Mouse (Mus musculus): Measurements from ENCODE around the gene Ric8b. TPM values are rescaled to one million over a fixed set of nuclear protein-coding genes. Genes with fewer than 3 reads are reported as not detected.
A peak's percentile ranks its signal among the peaks of the same experiment; 100 is the strongest.

Gene Ric8b
- total RNA-seq, 2 experiments from 2014 or later: 40.9 to 42.2 TPM

DNA sequence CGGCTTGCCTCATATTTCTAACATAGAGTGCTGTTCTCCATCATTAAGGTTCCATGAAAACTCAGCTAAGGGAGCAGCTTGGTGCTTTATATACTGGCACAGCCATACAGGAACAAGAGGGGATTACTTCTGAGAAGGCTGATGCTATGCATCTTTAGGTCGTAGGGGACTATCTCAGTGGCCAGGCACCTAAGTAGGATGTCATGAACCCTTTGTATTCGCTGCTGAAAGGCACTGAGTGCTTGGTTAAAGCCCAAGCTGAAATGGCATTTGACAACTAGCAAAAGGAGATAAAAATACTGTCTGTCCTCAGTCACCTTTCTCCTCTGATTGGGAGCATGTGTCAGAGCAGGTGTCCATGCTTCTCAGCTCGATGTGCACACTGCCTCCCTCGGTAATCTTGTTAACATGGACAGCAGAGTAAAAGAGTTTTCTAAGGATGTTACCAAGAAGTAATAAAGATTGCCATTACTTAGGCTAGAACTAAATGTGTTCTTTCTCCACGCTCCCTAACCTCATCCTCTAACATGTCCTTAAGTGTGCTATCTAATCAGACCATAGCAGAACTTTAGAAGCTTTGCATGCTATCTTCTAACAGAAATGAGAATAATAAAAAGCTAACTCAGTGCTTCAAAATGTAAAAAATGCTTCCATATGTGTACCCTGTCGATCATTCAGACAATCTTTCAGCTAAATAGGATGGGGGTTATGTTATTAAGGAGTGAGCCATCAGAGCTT lies 89.3 kb downstream of the Ric8b start:
- no peak for TF ChIP-seq CTCF (conservative IDR thresholded peaks at IDR 0.05)
- Histone ChIP-seq H3K27ac (no peak overlapping the region), H3K4me3 (no peak overlapping the region)
- DNase-seq (ENCODE audit: low spot score in 2 of 2): no peak

DNA sequence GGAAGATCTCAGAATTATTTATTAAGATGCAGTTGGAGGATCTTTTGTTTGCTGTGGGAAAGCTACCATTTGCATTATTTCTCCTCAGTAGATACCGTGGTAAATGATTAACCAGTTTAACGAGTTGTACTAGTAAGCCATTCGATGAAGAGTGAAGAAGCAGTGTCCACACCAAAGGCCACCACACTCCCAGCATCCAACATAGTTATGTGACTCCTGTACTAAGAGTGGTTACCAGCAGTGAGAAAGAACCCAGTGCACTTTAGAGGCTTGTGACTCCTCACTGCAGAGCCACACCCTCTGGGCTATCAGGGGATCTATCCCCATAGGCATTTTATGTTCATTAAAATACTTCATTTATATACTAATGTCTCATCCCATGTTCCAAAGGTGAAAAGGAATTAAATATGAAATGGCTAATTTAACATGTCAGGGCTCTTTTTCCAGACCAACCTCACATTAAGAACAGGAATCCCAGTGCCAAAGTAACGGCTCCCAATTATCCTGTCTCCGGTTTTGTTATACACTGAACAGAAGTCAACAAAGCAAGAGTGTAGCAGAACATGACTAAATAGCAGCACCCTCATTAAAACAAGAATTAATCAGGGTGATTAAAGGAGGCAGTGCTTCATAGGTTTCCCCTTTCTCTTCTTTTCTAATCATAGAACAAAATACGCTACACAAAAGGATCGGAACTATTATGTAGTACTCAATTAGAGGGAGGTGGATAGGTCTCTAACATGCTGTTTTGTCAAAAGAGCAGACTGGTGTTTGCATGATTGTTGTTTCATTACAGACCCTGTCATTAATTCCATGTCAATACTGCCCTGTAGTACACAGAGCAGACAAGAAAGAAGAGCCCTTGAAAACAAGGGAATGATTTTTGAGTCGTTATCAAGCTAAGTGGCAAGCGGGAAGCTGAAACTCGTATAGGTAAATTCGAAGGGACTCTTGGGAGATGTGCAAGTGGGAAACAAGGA lies 90.7 kb downstream of the Ric8b start:
- no peak for DNase-seq (ENCODE audit: low spot score in 2 of 2)
- Histone ChIP-seq H3K27ac (no peak overlapping the region), H3K4me3 (no peak overlapping the region)
- no peak for TF ChIP-seq CTCF (conservative IDR thresholded peaks at IDR 0.05)

DNA sequence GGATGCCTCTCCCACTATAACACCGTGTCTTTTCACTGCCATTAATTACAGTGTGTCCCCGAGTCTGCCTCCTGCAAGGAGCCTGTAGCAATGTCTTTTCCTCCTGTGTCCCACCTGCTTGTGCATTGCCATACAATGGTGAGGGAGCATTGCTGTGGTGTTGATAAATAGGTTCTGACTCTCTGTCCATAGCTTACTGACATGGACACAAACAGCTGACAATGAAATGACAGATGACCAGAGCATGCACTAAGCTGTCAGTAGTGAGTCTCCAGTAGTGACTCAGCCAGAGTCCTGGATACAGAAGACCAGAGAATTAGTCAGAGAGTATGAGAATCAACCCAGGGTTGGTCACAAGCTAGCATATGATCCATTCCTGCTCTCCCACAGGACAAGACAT lies 93.7 kb downstream of the Ric8b start:
- no peak for TF ChIP-seq CTCF (conservative IDR thresholded peaks at IDR 0.05)
- no peak overlapping the region for H3K4me3 ChIP-seq
- DNase-seq (ENCODE audit: low spot score in 2 of 2): no peak
- no peak overlapping the region for H3K27ac ChIP-seq

DNA sequence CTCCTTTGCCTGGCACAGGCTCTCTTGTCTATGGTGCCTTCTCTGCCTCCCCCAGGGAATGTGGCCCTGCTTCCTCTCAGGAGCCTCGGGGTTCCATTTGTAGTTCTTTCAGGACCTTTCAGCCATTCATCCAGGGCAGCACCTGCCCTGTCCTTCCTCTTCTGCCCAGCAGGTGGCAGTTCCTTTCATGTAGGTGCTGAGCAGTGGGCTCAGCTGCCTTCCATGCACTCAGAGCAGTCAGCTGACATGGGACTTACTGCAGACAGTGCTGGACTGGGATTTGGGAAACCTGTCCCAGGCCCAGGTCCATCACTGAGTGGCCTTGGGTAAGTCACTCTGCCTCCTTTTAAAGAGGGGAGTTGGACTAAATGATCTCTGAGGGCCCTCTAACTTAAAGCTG lies 96.0 kb downstream of the Ric8b start:
- DNase-seq (ENCODE audit: low spot score in 2 of 2): peak; percentile 10 to 14
- no peak overlapping the region for H3K27ac ChIP-seq
- H3K4me3 ChIP-seq: no peak overlapping the region
- TF ChIP-seq CTCF (conservative IDR thresholded peaks at IDR 0.05): peak; percentile 90

DNA sequence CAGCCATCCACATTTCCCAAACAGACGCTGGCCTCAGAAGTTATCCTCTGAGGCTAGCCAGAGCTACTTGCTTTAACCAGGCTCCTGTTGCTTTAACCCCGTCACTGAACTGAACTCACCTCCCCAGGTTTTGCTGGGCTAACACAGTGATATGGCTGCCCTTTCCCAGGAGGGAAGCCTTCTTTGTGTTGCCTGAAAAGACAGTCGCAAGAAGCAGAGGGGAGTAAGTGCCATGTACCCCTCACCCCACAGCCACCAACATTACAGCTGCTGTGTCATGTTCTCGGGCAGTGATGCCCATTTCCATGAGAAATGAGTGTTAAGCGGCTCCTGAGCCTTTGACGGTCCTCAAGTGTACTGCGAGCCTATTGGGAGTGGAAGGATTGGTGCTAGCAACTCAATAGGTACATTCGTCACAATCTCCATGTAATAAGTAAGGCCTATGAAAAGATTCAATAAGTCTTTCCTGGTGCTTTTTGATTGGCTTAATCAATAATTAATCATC lies 96.6 kb downstream of the Ric8b start:
- H3K27ac ChIP-seq: no peak overlapping the region
- no peak for DNase-seq (ENCODE audit: low spot score in 2 of 2)
- H3K4me3 ChIP-seq: no peak overlapping the region
- TF ChIP-seq CTCF (conservative IDR thresholded peaks at IDR 0.05): no peak

DNA sequence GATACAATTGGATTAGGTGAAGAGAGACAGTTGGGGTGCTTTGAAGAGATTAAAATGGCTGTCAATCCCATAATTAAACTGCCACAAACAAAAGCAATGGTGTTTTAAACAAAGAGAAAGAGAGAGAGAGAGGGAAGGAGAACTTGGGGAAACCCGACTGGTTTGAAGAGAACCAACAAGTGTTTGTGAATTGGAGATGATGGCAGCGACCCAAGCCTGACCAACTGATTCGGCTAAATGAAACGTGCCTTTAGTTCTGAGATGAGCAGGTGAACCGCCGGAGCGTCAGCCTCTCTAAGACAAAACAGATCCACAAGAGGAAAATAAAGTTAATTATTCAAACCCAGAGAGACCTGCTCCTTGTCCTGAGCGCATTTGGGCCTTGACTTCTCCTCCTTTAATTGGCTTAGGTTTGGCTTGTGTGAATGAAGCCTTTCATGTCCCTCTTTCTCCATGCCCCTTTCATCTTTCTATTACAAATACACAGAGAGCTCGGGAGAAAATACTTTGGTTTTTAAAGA lies 97.1 kb downstream of the Ric8b start:
- no peak overlapping the region for H3K4me3 ChIP-seq
- no peak overlapping the region for H3K27ac ChIP-seq
- TF ChIP-seq CTCF (conservative IDR thresholded peaks at IDR 0.05): no peak
- DNase-seq (ENCODE audit: low spot score in 2 of 2): no peak

DNA sequence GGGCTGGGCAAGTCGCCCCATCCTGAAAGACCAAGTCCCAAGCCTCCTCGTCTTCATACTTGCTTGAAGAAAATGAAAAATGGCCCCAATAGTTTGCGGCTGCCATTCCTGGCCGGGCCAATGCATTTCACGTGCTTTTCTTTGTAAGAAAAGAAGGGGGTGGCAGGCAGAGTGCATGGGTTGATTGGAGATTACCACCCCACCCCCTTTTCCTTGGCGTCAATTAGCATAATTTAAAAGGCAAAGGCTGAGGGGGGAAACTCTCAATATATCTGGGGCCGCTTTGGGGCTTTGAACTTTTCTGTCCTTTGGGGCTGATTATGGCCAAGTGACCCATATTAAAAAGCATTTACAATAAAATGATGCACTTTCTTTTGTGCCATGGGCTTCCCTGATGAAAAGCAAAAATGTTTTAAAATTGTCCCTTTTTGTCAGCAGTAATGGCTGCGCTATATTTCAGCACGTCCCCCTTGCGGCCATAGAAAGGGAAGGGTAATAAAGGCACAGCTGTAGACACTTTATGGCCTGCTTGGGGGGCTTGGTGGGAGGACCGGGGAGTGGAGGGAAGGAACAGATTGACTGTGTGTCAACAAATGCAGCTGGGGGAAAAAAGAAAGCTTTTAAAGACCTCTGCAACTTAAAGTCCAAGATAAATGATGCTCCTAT lies 105.4 kb downstream of the Ric8b start:
- no peak overlapping the region for H3K4me3 ChIP-seq
- peak; percentile 26; the same call in 1 of the 2 replicates for TF ChIP-seq CTCF (conservative IDR thresholded peaks at IDR 0.05)
- no peak for DNase-seq (ENCODE audit: low spot score in 2 of 2)
- no peak overlapping the region for H3K27ac ChIP-seq

DNA sequence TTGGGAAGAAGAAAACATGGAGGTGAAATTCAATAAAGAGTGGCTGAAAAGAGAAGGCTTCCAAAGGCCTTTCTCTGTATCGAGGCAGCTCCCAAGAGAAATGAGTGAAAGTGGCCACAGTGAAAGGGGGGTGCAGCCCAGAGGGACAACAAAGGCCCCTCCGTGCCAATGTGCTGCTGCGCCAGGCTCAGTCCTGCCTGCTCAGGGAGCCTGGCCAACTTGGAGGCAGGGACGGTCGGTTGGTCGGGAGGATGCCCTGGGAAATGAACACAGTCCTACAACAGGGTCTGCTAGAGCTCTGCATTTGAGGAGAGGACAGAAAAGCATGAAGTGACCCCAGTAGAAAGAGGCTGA lies 105.9 kb downstream of the Ric8b start:
- peak in 1 of 2 experiments; percentile 22 for DNase-seq (ENCODE audit: low spot score in 2 of 2)
- H3K27ac ChIP-seq: no peak overlapping the region
- no peak overlapping the region for H3K4me3 ChIP-seq
- TF ChIP-seq CTCF (conservative IDR thresholded peaks at IDR 0.05): no peak

DNA sequence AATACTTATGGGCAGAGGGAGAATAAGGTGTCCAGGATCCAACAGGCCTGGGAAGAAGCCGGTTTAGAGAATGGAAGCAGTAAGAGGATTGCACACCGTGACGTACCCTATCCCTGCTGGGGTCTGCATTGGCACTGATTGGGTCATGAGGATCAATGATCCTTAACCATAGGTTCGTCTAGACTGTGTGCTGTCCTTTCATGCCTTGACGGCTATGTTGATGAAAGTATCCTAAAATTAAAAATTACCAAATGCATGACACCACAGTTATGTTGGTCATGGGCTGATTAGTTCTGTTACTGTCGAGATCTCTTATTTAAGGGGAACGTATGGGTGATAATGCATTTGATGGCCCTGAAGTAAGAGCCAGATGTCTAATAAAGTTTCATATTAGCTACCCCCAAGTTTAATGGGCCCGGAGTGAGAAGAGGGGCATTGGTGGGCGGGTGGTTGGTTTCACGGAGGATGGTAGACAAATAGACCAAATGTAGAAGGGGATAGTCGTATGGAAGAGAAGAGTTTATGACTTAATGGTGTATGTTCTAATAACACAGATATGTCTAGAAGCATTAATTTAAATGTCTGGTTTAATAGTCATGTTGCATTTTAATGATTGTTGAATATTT lies 108.5 kb downstream of the Ric8b start:
- TF ChIP-seq CTCF (conservative IDR thresholded peaks at IDR 0.05): no peak
- Histone ChIP-seq H3K4me3 (no peak overlapping the region), H3K27ac (no peak overlapping the region)
- DNase-seq (ENCODE audit: low spot score in 2 of 2): no peak

DNA sequence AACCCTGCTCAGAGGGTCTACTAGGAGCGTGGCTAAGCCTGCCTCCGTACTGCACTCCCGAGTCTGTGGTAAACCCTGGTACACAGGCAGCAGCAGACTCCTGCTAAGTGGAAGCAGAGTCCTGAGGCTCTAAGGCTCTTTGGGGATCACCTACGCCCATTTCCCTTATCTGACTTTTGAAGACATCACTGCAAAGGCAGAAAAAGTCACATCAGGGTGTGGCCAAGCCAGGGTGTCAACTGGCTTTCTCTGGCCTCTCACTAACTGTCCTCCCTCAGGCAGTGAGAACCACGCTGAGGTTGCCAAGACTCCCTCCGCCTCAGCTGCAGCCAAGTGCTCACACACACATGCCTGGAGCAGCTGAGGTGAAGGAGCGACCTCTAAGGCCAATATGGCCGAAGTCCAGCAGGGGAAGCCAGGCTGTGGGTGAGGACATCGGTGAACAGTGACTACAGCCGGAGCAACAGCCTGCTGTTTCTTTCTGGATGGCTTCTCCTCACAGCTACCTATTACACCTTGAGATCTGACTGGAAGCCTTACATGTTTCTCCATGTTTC lies 110.3 kb downstream of the Ric8b start:
- Histone ChIP-seq H3K27ac (no peak overlapping the region), H3K4me3 (no peak overlapping the region)
- no peak for TF ChIP-seq CTCF (conservative IDR thresholded peaks at IDR 0.05)
- DNase-seq (ENCODE audit: low spot score in 2 of 2): no peak

DNA sequence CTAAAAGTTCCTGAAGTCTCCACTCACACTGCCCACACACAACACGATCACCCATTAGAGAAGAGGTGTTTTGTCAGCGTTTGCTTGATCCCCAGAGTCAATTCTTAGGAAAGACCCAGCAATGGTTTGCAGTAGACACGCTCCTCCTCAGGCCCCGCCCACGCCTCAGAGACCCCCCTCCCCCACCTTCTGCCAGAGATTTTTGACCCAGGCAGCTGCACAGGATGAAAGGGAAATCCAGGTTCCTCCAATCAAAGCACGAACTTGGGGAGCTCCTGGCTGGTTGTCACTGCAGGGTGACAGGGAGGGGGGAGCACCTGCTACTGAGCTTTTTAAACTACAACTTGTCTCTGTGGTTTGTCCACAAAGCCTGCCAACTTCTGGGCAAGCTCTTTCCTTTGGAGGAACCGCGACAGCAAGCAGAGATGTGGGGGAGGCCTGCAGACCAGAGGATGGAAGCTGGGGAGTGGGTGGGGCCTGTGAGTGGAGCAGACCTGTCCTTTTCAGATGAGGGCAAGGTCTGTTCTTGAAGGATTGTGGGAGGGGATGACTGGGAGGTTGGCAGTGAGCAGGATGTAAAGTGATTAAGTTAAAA lies 117.8 kb downstream of the Ric8b start:
- no peak for TF ChIP-seq CTCF (conservative IDR thresholded peaks at IDR 0.05)
- Histone ChIP-seq H3K27ac (no peak overlapping the region), H3K4me3 (no peak overlapping the region)
- no peak for DNase-seq (ENCODE audit: low spot score in 2 of 2)

DNA sequence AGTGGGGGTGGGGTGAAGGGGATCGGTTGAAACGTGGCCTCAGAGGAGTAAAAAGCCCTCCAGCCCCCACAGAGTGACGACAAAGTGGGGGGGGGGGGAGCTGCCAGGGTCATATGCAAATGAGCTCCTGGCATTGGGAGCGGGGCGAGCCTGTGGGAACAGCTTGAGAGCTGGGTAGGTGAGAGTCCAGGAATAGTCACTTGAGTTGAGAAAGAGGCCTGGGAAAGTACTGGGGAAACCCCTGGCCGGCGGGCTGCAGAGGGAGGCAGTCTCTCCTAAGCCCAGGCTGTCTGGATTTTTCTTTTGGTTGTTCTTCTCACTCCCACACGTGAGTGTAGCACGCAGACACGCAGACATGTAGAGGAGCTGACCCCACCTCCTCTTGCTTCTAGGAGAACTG lies 120.7 kb downstream of the Ric8b start:
- Histone ChIP-seq H3K4me3 (no peak overlapping the region), H3K27ac (no peak overlapping the region)
- no peak for DNase-seq (ENCODE audit: low spot score in 2 of 2)
- no peak for TF ChIP-seq CTCF (conservative IDR thresholded peaks at IDR 0.05)
